Mouse (Mus musculus) lung, postnatal 14 days (tissue): Measurements from ENCODE around the gene Sorbs2.
A peak's percentile ranks its signal among the peaks of the same experiment; 100 is the strongest.

ENCODE experiments used
- DNase-seq: peaks from one replicate; pipeline ENCODE4 v3.0.0; 2021

Sorbs2 gene

GRCm38 (mm10) chr8:45507634-45508321 lies at the start of gene Sorbs2:
TSS of gene Sorbs2 (plus strand) at chr8:45507788.
- DNase-seq: no peak

GRCm38 (mm10) chr8:45457874-45458273 lies 49.7 kb upstream of the Sorbs2 start:
- DNase-seq: no peak

GRCm38 (mm10) chr8:45469006-45469405 lies 38.6 kb upstream of the Sorbs2 start:
- no peak for DNase-seq

- DNase-seq: peak; percentile 60
Measured at GRCm38 (mm10) chr8:45469507-45470178, 37.9 kb upstream of the Sorbs2 start.

- DNase-seq: no peak
Measured at GRCm38 (mm10) chr8:45480886-45481285, 26.7 kb upstream of the Sorbs2 start.

- no peak for DNase-seq
Measured at GRCm38 (mm10) chr8:45486281-45486680, 21.3 kb upstream of the Sorbs2 start.

- DNase-seq: no peak
Measured at GRCm38 (mm10) chr8:45503971-45504370, 3.6 kb upstream of the Sorbs2 start.

- DNase-seq: no peak
Measured at GRCm38 (mm10) chr8:45506376-45506775, 1.2 kb upstream of the Sorbs2 start.

GRCm38 (mm10) chr8:45507277-45507633 lies 333 bp upstream of the Sorbs2 start:
- DNase-seq: no peak

GRCm38 (mm10) chr8:45508521-45509104 lies 1.0 kb downstream of the Sorbs2 start:
- DNase-seq: no peak

GRCm38 (mm10) chr8:45512369-45512768 lies 4.8 kb downstream of the Sorbs2 start:
- no peak for DNase-seq

- no peak for DNase-seq
Measured at GRCm38 (mm10) chr8:45521595-45521994, 14.0 kb downstream of the Sorbs2 start.

- no peak for DNase-seq
Measured at GRCm38 (mm10) chr8:45527708-45528107, 20.1 kb downstream of the Sorbs2 start.

- DNase-seq: no peak
Measured at GRCm38 (mm10) chr8:45528890-45529289, 21.3 kb downstream of the Sorbs2 start.

GRCm38 (mm10) chr8:45536578-45536977 lies 29.0 kb downstream of the Sorbs2 start:
- no peak for DNase-seq

- DNase-seq: no peak
Measured at GRCm38 (mm10) chr8:45540513-45540912, 32.9 kb downstream of the Sorbs2 start.

GRCm38 (mm10) chr8:45552175-45552574 lies 44.6 kb downstream of the Sorbs2 start:
- DNase-seq: no peak

GRCm38 (mm10) chr8:45554627-45555026 lies 47.0 kb downstream of the Sorbs2 start:
- no peak for DNase-seq

GRCm38 (mm10) chr8:45557936-45558335 lies 50.3 kb downstream of the Sorbs2 start:
- no peak for DNase-seq

- no peak for DNase-seq
Measured at GRCm38 (mm10) chr8:45558426-45558825, 50.8 kb downstream of the Sorbs2 start.

GRCm38 (mm10) chr8:45559176-45559820 lies 51.7 kb downstream of the Sorbs2 start:
- DNase-seq: no peak

GRCm38 (mm10) chr8:45565189-45565588 lies 57.6 kb downstream of the Sorbs2 start:
- no peak for DNase-seq

- DNase-seq: no peak
Measured at GRCm38 (mm10) chr8:45570117-45570516, 62.5 kb downstream of the Sorbs2 start.
